Mouse (Mus musculus) ES-Bruce4 (cell line): ENCODE measurements around the gene Dnm1. TPM values are rescaled to one million over a fixed set of nuclear protein-coding genes. Genes with fewer than 3 reads are reported as not detected.

ENCODE experiments used
- H3K27ac ChIP-seq: 2 replicates; pipeline ENCODE4 v1.5.1; 2012; ENCODE audit warnings: low read length, inconsistent platforms; ENCODE audit not compliant: insufficient read depth
- H3K27me3 ChIP-seq: 2 replicates; pipeline ENCODE4 v1.6.1; 2012; ENCODE audit warnings: mild to moderate bottlenecking, low read length, inconsistent platforms; ENCODE audit not compliant: control insufficient read depth, poor library complexity, insufficient read depth, severe bottlenecking
- H3K36me3 ChIP-seq: 2 replicates; pipeline ENCODE4 v1.6.1; 2012; ENCODE audit warnings: inconsistent platforms, mild to moderate bottlenecking, low read length, moderate library complexity; ENCODE audit not compliant: control insufficient read depth, poor library complexity, insufficient read depth, severe bottlenecking
- H3K4me1 ChIP-seq: one replicate; pipeline ENCODE4 v1.8.1; 2011; ENCODE audit warnings: low read length; ENCODE audit not compliant: control insufficient read depth, insufficient read depth
- H3K4me3 ChIP-seq: 2 replicates; pipeline ENCODE4 v1.5.1; 2011; ENCODE audit warnings: low read depth, mild to moderate bottlenecking, low read length
- H3K9ac ChIP-seq: 2 replicates; pipeline ENCODE4 v1.6.1; 2012; ENCODE audit warnings: low read depth, mild to moderate bottlenecking, inconsistent platforms; ENCODE audit not compliant: poor library complexity, severe bottlenecking
- H3K9me3 ChIP-seq: replicated peaks from 2 replicates; pipeline ENCODE4 v1.6.1; 2012; ENCODE audit warnings: mild to moderate bottlenecking, low read length, inconsistent platforms; ENCODE audit not compliant: control insufficient read depth, poor library complexity, insufficient read depth, severe bottlenecking
- CTCF ChIP-seq: IDR thresholded peaks from one replicate; pipeline ENCODE4 v1.8.1; 2011; ENCODE audit warnings: low read depth, low read length
- EP300 ChIP-seq: IDR thresholded peaks from 2 replicates; pipeline ENCODE4 v1.6.1; 2011; ENCODE audit warnings: low read depth, low read length; ENCODE audit not compliant: insufficient read depth
- POLR2A ChIP-seq: IDR thresholded peaks from one replicate; pipeline ENCODE4 v1.8.1; 2011; ENCODE audit warnings: low read length; ENCODE audit not compliant: insufficient read depth
- polyA plus RNA-seq: library from polyadenylated mRNA; stranded (reverse); fragments of >200 nt; gene quantifications from 2 replicates; pipeline ENCODE4 v1.2.4, GENCODE M21; 2011; ENCODE audit warnings: low read depth; ENCODE audit not compliant: missing spikeins, insufficient read depth, insufficient read length

Dnm1 gene
- polyA plus RNA-seq, 1 experiment = 11.6 TPM

GRCm38 (mm10) chr2:32344056-32344455 is 9.1 kb downstream of the Dnm1 start:
- Histone ChIP-seq H3K9ac (no peak overlapping the region), H3K4me3 (no peak overlapping the region), H3K27me3 (no peaks in the 10 kb centered on the region), H3K4me1 (peaks cover 9% of the 10 kb centered on the region), H3K27ac (no peak overlapping the region), H3K36me3 (no peaks in the 10 kb centered on the region), H3K9me3 (no peaks in the 10 kb centered on the region)
- TF ChIP-seq EP300 = no peak
- TF ChIP-seq POLR2A = no peak
- TF ChIP-seq CTCF = no peak

- no peak overlapping the region for H3K9ac ChIP-seq
- no peaks in the 10 kb centered on the region for H3K36me3 ChIP-seq
- H3K9me3 ChIP-seq = no peaks in the 10 kb centered on the region
- no peak overlapping the region for H3K4me3 ChIP-seq
- H3K27ac ChIP-seq = no peak overlapping the region
- no peak for TF ChIP-seq CTCF
- TF ChIP-seq POLR2A = no peak
- no peak for TF ChIP-seq EP300
- peaks cover 3% of the 10 kb centered on the region for H3K4me1 ChIP-seq
- no peaks in the 10 kb centered on the region for H3K27me3 ChIP-seq
Observed at GRCm38 (mm10) chr2:32343351-32343671, 9.8 kb downstream of the Dnm1 start.

- no peaks in the 10 kb centered on the region for H3K4me1 ChIP-seq
- H3K27me3 ChIP-seq = no peaks in the 10 kb centered on the region
- H3K27ac ChIP-seq = no peak overlapping the region
- H3K4me3 ChIP-seq = no peak overlapping the region
- TF ChIP-seq POLR2A (no peak), EP300 (no peak), CTCF (no peak)
- H3K9me3 ChIP-seq = no peaks in the 10 kb centered on the region
- H3K9ac ChIP-seq = no peak overlapping the region
- no peaks in the 10 kb centered on the region for H3K36me3 ChIP-seq
Observed at GRCm38 (mm10) chr2:32342539-32343350, 10.4 kb downstream of the Dnm1 start.

DNA sequence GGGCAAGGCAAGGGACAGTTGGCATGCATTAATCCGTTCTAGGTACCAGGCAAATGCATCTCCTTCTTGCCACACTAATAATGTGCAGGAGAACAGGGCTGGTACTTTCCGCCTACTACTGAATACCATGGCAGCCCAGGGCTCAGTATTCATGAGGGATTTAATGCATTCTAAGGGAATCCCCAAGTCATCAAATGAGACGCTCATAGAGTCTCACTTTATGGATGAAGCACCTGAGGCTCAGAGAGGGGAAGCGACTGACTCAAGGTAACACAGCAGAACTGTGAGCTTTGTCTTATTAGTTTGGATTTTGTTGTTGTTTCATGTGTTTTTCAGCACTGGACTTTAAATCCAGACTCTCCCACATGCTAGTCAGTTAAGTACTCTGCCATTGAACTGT is 11.1 kb downstream of the Dnm1 start:
- no peak for TF ChIP-seq EP300
- TF ChIP-seq POLR2A = no peak
- no peak for TF ChIP-seq CTCF
- H3K27me3 ChIP-seq = no peaks in the 10 kb centered on the region
- H3K4me3 ChIP-seq = no peak overlapping the region
- H3K36me3 ChIP-seq = no peaks in the 10 kb centered on the region
- no peaks in the 10 kb centered on the region for H3K4me1 ChIP-seq
- no peak overlapping the region for H3K27ac ChIP-seq
- no peak overlapping the region for H3K9ac ChIP-seq
- H3K9me3 ChIP-seq = no peaks in the 10 kb centered on the region

GRCm38 (mm10) chr2:32341634-32341939 is 11.6 kb downstream of the Dnm1 start:
- Histone ChIP-seq H3K27ac (no peak overlapping the region), H3K27me3 (no peaks in the 10 kb centered on the region), H3K9ac (no peak overlapping the region), H3K9me3 (no peaks in the 10 kb centered on the region), H3K36me3 (no peaks in the 10 kb centered on the region), H3K4me3 (no peak overlapping the region), H3K4me1 (no peaks in the 10 kb centered on the region)
- TF ChIP-seq POLR2A = no peak
- no peak for TF ChIP-seq CTCF
- TF ChIP-seq EP300 = no peak

DNA sequence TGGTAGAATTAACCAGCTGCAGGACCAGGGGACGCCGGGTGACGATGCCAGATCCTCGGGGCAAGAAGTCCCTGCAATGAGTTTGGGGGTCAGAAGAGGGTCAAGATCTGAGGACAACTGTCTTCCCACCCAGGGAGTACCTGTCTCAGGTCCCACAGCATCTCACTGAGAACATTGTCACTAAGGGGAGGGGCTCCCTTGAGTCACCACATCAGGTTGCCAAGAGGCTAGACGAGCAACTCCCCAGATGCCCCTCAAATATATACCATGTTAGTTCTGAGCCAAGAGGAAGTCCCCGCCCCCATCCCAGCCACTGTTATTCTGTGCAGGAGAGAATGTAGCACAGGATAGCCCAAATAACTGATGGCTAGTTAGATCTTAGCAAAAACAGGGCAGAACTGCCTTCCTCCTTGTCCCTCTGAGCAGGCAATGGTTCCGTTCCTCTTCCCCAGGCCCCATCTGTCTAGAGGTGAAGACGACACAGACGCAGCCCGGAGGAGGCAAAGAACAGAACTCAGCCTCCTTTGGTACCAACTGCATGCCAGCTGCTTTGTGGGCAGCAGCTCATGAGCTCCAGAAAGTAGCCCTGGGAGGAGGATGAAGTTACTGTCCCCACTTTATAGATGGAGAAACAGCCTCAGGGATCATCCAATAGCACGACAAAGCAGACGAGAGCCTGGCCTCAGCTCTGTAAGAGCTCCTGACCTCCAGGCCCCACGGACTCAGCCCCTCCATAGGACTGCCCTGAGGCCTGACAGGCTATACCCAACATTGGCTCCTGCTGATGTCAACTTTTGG is 12.1 kb downstream of the Dnm1 start:
- TF ChIP-seq POLR2A (no peak), EP300 (no peak), CTCF (no peak)
- Histone ChIP-seq H3K9me3 (no peaks in the 10 kb centered on the region), H3K27ac (no peak overlapping the region), H3K27me3 (no peaks in the 10 kb centered on the region), H3K36me3 (no peaks in the 10 kb centered on the region), H3K4me3 (no peak overlapping the region), H3K9ac (no peak overlapping the region), H3K4me1 (no peaks in the 10 kb centered on the region)
